Mouse (Mus musculus) thymus, postnatal 4 days (tissue): ENCODE results near the gene Naa10.
A peak's percentile ranks its signal among the peaks of the same experiment; 100 is the strongest.

ENCODE experiments used
- DNase-seq: peaks from one replicate; pipeline ENCODE4 v3.0.0; 2021

Naa10 gene

DNA sequence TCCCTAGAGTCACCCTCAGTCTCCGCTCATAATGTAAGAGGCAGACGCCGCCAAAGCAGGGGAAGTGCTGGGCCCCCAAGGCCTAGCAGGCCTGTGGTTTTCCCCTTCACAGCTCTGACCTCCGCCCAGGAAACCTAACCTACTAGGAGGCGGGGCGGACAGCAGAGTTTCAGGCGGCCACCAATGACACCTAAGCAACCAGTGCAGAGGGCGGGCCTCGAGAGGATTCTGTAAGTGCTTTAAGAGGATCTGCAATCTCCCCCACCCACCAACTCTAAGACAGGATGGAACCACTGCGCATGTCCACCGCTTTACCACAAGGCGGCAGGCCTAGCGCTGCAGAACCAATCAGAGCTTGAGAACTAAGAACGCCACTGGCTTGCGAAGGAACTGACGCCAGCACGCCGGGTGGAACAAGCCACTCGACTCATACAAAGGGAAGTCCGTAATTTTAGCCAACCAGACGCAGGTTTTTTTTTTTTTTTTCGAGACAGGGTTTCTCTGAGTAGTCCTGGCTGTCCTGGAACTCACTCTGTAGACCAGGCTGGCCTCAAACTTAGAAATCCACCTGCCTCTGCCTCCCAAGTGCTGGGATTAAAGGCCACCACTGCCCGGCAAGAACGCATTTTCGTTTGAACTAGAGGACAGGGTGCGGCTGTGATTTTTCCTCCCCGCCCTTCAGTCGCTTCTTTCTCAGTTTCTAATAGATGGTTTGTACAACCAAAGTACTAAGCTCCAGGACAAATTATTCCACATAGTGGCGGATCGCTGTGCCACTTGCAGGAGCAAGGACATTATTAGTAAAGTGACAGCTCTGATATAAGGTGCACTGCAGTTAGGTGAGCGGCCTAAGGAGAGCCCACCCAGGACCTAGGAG, 6.7 kb downstream of the Naa10 start:
- peak; percentile 89 for DNase-seq

DNA sequence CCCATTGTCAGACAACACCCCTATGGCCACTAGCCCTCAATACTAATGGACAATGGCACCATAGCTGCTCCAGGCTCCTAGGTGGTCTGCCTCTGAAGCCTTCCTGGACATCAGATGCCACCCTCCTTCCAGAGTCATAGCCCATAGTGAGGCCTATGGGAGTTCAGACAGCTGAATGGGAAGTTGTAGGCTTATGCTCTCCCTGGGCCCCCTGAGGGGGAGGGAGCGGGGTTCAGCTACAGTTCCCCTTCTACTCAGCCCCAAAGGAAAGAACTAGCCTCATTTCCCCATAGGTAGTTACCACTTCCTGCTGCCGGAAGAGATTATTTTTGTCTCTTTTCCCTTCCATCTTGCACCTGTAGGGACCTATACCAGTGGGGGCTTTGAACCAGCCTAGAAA, 10.2 kb downstream of the Naa10 start:
- DNase-seq = peak; percentile 73

DNA sequence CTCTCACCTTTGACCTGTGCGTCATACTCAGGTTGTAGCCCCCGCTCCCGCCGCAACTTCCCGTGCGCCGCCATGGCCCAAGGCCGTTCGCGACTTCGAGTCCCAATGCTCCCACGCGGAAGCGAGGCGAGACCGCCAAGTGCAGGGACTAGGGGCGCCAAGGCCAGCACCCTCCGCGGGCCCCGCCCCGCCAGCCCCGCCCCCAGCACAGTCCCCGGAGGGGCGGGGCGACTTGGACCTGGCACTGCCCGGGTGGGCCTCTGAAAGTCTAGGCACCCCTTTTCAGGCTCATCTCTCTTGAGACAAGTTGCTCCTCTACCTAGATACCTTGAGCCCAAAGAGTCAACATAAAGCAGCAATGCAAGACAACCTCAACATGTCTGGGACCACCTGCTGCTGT, 10.6 kb downstream of the Naa10 start:
- peak; percentile 86 for DNase-seq

DNA sequence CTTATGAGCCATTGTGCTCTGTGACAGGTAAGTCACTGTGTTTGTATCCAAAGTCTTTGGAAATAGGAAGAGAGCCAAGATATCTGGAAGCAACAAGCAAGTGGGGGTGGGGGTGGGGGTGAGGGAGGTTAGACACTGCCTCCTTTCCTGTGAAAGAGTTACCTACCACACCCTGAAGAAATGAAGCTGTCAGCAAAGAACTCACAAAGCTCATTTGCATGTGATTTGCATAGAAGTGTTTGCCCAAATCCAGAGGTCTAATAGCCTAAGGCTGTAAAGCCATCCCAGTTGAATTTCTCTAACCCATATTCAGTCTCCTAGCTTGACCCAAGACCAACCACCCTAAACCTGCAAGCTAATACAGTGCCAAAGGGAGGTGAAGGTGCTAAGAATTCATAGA, 11.3 kb downstream of the Naa10 start:
- DNase-seq = no peak

DNA sequence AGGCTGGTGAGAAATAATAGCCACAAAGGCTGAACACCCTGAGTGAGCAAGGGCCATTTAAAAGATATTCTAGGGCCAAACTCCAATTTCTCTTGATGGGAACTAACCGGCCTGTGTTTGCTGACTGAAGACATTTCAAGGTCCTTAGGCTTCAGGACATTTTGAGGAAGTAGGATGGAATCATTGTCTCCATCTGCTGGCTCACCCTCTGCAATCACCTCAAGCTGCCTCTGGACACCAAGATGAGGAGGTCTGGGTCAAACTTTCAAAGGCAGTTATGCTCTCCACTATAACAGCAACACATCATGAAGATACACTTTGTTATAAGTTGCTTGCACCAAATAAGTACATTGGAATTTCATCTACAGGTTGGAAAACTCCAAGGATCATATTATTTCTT, 11.7 kb downstream of the Naa10 start:
- no peak for DNase-seq

DNA sequence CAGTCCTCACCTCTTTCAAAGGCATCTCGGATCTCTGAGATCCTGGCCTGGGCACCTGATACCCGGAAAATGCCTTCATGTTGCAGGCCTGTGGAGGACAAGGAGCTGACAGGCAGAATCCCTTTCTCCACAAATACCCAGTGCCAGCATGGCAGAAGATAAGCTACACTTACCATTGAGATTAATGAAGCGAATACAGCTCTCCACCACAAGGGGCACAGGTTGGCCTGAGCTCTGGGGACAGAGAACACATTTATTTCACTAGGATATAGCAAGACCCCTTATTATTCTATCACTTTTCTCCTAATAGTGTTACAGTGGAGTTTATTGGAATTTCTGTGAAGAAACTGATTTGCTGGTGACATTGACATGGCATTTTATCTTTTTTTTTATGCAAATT, 23.8 kb downstream of the Naa10 start:
- DNase-seq = no peak

DNA sequence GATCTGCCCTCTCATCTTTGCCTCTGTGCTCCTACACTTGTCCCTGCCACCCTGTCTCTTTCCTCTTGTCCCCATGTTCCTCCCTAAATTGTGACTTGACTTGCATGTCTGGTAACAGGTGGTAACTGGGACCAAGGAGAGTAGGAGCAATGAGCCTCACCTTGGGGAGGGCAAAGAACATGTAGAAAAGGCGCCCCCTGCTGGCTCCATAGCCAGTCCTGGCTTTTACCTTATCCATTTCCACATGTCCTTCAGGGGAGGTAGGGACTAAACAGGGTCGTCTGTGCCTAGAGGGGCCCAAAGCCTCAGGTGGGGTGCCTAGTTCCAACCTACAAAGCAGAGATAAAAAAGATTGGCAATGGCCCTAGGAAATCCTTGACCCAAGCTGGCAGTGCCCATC, 26.0 kb downstream of the Naa10 start, which contains the start of gene L1cam:
Gene L1cam (minus strand): TSS at position 387 of the 400 bp plus-strand sequence.
- DNase-seq = peak; percentile 83

DNA sequence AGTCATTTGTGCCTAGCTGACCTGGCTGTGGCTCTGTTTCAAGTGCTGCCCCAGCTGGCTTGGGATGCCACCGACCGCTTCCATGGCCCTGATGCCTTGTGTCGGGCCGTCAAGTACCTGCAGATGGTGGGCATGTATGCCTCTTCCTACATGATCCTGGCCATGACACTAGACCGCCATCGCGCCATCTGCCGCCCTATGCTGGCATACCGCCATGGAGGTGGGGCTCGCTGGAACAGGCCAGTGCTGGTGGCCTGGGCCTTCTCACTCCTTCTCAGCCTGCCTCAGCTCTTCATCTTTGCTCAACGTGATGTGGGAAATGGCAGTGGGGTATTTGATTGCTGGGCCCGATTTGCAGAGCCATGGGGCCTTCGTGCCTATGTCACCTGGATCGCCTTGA, 28.9 kb downstream of the Naa10 start:
- DNase-seq = no peak

DNA sequence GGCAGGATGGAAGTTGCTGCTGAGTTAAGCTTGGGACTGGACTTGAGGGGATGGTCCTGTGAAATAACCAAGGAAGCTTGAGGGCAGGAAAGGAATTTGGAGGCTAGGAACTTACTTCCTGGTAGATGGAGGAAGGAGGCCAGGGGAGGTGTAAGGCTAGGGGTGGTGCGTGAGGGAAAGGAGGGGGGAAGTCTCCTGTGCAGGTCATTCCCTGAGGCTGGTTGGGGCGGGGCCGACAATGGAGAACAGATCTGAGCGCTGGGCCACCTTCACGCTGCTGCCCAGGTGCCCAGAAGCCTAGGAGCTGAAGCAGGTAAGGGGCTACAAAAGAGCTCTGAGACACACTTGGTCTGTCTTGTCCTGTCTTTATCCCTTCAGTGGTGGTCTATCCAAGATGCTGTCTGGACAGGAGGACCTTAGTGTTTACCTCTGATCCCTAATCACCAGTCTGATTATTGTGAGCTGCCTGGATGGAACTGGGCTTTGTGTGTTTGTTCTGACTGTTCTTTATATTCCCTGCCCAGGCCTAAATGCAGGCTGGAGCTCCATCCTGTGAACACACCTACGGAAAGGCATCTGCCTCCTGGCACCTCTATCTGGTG, 30.1 kb downstream of the Naa10 start, which contains the start of gene Avpr2:
Gene Avpr2 (plus strand): TSS at position 552 of the 602 bp plus-strand sequence.
- DNase-seq = no peak

DNA sequence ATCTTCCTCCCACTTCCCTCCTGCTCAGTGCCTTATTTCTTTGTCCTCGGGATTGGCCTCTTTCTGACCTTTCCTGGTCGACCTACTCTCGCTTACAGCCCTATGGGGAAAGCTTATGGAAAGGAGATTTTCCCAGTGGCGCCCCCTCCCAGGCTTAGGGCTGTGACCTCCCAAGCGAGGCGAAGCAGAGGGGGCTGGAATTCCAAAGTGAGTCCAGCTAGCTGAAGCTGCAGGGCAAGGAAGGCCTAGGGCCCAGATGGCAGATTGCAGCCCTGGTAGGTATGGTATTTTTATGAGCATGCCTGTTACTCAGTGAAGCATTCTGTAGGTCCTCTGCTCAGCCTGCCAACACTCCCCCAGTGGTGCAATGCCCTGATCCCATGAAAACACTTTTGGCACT, 40.3 kb downstream of the Naa10 start:
- DNase-seq = no peak

DNA sequence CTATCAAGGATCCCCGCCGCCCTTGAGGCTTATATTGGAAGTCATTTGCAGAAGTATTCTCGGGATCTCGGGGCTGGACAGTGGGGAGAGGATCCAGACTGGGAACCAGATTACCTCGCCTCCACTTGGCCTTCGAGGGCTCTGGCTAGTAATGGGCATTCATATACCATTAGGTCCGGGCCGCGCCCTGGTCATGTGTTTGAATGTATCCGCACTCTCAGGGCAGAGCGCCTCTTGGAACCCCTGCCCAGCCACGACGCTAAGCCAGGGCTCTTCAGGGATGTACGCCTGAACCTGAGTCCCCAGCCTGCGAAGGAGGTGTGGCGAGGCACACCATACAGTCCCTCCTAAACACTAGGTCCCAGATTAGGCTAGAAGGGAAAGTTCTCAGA, 40.7 kb downstream of the Naa10 start:
- no peak for DNase-seq

DNA sequence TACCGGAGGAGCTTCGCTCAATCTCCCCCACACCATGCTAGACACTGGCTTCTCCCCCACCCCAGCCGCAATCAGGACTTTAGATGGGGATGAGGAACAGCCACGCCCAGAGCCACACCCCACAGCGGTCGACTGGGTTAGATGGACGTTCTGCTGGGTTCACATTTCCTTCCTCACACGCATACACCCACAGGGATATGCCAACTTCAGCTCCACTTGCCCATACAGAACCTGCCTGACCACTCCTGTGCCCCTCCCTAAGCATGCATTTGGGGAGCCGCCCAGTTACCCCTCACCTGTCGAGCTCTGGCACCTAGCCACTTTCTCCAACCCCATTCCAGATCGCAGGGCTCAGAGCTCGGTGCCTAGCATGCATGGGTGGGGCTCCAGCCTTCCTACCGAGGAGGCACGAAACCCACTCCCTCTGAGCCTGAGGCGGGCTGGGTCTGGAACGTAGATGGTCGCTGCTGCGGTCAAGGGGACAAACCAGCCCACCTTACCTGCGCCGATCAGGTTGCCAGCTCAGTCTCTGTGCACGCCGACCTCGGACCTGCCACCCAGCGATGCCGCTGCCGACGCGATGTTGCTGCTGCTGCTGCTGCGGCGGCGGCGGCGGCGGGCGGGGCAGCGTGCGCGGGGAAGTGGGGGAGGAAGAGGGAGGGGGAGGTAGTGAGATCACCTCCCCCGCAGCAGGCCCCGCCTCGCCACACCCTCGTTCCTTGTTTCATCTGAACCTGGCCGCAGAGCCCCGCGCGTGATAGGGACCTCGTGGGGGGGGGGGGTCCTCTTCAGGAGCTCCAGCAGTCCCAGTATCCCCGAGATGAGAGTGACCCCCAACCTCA, 41.3 kb downstream of the Naa10 start:
- DNase-seq = peak; percentile 78

DNA sequence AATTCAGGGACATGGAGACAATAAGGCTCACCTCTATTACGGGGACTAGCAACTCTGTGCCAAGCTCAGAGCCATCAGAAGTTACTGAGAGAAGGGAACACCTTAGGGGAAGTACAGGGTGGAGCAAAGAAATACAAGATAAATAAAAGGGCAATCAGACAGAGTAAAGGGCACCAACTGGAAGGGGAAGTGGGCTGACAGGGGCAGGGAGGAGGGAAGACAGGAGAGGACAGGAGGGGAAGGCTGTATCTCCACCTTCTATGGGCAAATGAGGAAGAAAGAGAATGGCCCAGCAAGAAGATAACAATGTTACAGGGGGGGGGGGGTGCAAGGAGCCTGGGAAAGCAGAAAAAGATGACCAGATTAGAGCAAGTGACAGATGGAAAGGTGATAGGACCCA, 44.7 kb downstream of the Naa10 start:
- no peak for DNase-seq

DNA sequence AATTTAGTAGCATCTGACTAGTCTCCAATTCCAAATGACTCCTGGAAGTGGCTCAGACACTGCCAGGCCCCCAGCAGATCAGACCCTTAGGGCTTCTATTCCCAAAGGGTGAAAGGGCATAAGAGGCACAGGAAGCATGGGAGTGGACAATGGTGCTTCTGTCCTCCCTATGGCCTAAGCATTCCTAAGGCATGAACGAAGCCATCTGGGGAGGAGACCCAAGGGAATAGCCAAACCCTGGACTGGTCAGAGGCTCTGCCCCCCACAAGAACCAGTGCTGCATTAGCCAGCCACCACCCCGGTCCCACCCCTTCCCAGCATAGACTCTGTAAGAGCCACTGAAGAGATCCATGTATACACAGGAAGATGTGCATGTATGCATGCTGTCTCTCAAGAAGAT, 45.9 kb downstream of the Naa10 start:
- no peak for DNase-seq

DNA sequence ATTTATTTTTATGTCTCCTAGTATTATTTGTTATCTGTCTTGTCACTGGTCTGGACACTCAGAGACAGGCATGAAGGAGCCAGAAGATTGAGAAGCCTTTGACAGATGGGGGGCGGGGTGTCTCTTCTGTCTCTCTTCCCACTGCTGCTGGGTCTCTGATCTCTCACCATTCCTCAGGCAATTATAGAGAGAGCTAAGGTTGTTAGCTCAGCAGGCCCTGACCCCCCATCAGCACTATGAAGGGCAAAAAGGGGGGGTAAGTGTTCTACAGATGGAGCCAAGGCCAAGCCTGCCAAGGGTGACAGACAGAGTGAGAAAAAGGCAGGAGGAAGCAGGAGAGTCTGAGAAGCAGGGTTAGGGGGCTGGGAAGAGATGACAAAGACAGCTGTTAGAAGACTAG, 49.8 kb downstream of the Naa10 start:
- DNase-seq = no peak

DNA sequence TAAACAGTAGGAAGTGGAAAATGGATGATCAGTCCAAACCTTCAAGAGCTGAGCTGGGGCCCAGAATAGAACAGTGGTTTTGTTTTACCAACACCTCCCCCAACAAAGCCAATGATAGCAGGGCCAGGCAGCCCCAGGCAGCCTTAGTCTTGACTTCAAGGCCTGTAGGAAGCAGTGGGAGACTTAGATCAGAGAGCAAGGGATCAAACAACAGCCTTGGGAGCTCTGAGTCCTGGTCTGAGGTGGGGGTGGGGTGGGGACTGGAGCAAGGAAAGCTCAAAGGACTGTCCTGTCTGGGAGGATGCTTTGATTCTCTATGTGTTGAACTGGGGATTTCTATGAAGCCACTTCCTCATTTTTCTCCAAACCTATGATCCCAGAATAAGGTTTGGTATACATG, 50.3 kb downstream of the Naa10 start:
- no peak for DNase-seq

DNA sequence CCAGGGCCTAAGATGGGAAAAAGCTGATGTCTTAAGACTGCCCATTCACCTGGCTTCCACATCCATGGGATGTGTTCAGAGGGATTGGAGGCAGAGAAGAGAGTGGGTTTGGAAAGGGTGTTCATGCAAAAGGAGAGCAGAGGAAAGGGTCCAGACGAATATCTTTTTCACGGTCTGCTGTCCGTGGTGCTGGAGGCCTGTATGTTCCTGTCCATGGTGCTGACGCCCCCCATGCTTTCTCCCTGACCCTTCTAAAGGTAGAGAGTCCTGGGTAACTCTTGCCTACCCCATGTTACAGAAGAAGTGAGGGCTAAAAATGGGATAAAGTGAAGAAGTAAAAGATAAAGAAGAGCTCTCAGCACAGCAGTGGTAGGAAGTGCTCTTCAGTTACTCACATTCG, 52.4 kb downstream of the Naa10 start:
- peak; percentile 70 for DNase-seq

DNA sequence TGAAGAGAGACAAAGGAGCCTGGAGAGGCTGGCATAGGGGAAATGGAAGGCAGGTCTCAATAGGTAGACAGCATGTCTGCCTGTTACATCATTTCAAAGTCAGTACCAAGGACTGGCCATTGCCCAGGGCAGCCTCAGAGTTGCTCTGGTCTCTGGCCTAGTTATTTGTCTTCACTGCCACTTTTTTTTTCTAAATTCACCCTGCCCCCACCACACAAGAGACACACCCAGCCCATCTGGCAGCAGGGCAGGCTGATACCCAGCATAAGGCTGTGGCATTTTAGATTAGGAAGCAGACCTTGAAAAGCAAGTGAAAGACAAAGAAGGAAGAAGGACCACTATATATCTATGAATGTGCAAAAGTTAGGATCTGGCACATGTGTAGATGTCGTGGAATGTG, 53.9 kb downstream of the Naa10 start:
- DNase-seq = no peak

DNA sequence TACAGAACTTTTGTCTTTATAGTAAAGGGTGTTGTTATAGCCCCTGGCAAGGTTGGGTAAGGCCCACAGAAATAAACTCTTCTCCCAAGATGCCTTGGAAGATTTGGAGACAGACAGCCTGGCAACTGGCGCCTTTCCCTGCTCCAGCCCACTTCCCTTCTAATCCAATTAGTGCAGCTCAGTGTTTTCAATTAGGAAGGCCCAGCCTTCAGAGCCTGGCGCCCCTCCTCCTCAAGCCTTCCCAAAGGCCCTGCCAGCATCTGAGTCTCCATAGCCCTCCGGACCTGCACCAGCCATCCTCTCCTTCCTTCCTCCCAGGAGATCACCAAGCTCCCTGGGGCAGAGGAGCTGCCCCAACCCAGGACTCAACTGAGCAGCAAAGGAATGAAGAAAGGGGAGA, 54.5 kb downstream of the Naa10 start:
- DNase-seq = no peak
